Mouse (Mus musculus): Measurements from ENCODE around the gene Fam131b.

Fam131b gene

GRCm38 (mm10) chr6:42324482-42325267 is at the start of gene Fam131b:
Gene Fam131b (minus strand): TSS chr6:42324643.
- in situ Hi-C loops (cut with MboI, MseI), result loop anchor here (5.0 to 10.0 kb wide), 3 partner anchors 57 to 97 kb away; partner anchors contain the start of genes Casp2 (in 1 of the 2) and Tmem139 (in 1 of the 2)

DNA sequence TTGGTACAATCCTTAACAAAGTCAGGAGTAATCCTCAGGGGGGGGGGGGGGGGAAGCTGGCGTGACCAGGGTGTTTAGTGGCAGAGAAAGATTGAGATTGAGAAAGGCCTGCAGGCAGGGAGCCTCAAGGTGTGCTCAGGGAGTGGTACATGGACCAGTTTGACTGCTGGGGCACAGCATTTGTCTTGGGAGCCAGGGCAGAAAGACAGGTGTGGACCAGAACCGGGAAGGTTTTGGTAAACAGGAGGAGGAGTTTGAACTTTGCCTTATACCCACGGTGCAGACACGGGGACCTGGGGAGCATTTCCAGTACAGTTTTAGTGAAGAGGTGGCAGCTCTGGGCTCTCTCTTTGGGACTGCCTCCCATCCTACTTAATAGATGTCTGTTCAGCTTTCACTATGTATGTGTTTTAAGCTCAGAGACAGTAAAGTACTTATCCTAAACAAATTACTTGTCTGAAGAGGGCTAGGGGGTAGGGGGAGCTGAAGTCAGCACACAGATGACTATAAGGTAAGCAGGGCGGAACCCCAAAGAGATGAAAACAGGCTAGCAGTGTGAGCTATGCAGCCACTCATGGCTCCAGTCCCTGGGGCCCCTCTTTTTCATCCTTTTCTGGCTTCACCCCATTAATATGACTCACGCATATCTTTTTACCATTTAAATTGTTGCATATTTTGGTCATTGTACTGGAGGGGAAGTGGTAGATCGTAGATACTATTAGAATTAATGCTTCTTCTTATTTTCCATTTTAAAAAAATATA is 49.4 kb upstream of the Fam131b start:
- in situ Hi-C loops (cut with MboI, MseI), result loop anchor here in 1 of 2 experiments (25.0 kb wide), 1 partner anchor 1937 kb away; the partner anchor contains the start of genes E330009J07Rik and Wee2

- in situ Hi-C loops (cut with MboI, MseI), result loop anchor here in 1 of 2 experiments (25.0 kb wide), 1 partner anchor 1936 kb away; the partner anchor contains the start of genes E330009J07Rik and Wee2
These were observed 48.5 kb upstream of the Fam131b start, which contains the start of gene Epha1 for GRCm38 (mm10) chr6:42372816-42373547. Gene Epha1 (minus strand): TSS chr6:42373268.

DNA sequence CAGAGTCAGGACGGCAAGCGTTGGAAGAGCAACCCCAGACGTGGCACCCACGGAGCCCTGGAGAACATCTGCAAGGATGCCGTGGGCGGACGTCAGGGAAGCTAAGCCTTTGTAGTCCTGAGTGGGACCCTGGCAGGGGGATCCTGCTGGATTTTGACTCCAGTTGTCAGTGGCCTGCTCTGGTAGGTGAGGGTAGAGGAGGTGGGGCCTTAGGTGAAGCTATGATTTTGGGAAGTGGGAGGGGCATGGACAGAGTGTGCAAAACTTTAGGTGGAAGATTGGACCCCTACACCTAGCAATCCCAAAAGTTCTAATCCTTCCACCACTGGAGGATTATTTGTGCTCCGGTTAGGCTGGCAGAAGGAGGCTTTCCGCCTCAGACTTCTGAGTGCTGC is 48.0 kb upstream of the Fam131b start:
- in situ Hi-C loops (cut with MboI, MseI), result loop anchor here in 1 of 2 experiments (25.0 kb wide), 1 partner anchor 1935 kb away; the partner anchor contains the start of genes E330009J07Rik and Wee2

GRCm38 (mm10) chr6:42372001-42372400 is 47.6 kb upstream of the Fam131b start:
- in situ Hi-C loops (cut with MboI, MseI), result loop anchor here in 1 of 2 experiments (25.0 kb wide), 1 partner anchor 1935 kb away; the partner anchor contains the start of genes E330009J07Rik and Wee2

DNA sequence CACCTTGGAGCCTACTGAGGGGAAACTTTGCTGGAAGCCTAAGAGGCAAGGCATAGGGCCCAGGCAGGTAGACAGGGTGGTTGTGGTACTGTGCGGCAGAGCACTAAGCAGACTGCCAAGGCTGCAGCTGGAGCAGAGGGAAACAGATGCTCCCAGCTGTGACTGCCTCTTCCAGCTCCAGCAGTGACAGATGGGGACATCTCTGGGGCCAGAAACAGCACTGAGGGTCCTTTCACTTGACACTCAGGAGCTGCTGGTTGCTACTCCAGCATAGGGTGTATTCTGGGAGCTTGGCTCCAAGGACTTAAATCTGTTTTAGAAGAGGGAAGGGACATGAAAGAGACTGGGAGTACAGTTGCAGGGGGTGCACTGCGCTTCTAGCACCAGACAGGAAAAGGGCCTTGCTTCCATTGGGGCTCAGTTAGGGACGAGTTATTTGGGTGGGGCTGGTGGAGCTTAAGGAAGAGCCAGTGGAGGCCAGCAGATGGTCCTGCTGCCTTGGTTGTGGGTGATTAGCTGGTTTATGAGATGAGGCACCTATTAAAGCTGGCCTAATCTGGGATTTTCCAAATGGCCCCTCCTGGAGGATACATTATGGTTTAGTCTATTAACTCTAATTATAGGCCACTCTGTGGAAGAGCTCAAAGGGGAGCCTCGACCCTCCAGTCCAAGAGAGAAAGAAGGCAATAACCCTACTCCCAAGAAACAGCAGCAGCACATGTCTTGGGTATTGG is 46.4 kb upstream of the Fam131b start:
- in situ Hi-C loops (cut with MboI, MseI), result loop anchor here in 1 of 2 experiments (25.0 kb wide), 1 partner anchor 1933 kb away; the partner anchor contains the start of genes E330009J07Rik and Wee2

DNA sequence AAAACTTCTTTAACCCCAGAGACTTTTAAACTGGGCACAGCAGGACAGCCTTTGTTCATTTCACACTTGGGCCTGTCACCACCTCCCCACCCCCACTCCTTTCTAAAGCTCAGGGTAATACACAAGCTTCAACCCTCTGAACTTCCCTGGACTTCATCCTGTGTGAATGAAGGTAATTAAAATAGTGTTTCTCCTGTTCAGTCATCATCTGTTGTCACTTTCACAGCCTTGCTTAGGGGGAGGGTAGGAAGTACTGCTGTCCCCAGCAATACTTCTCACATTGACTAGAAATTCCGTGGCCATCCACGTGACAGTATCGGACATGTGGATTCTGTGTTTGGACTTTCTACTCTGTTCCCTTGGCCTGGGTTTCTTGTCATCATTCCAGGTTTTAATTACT is 45.4 kb upstream of the Fam131b start:
- in situ Hi-C loops (cut with MboI, MseI), result loop anchor here (10.0 to 25.0 kb wide), 2 partner anchors 645 to 1933 kb away; partner anchors contain the start of genes E330009J07Rik (in 1 of the 2) and Wee2 (in 1 of the 2)

- in situ Hi-C loops (cut with MboI, MseI), result loop anchor here (10.0 to 25.0 kb wide), 2 partner anchors 650 to 1928 kb away; partner anchors contain the start of genes E330009J07Rik (in 1 of the 2) and Wee2 (in 1 of the 2)
These were observed 40.8 kb upstream of the Fam131b start for GRCm38 (mm10) chr6:42365215-42365614.

DNA sequence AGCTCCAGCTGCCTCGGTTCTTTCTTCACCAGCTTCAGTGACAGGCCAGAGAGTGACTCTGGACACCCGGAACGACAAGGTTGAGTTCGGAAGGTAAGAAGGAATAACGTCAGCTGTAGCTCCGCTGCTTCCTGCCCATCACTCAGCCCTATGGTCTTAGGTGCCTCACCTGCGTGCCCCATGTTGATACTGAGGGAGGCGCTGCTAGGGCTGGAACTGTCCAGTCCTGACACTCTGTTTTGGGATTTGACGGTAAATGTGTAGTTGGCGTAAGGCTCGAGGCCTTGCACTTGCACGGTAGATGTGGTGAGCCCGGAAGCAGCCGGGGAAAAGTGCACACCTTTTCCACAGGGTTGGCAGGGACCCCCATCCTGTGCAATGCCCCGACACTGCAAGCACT is 40.2 kb upstream of the Fam131b start:
- in situ Hi-C loops (cut with MboI, MseI), result loop anchor here (10.0 to 25.0 kb wide), 2 partner anchors 650 to 1927 kb away; partner anchors contain the start of genes E330009J07Rik (in 1 of the 2) and Wee2 (in 1 of the 2)

GRCm38 (mm10) chr6:42364066-42364465 is 39.6 kb upstream of the Fam131b start:
- in situ Hi-C loops (cut with MboI, MseI), result loop anchor here (10.0 to 25.0 kb wide), 2 partner anchors 651 to 1927 kb away; partner anchors contain the start of genes E330009J07Rik (in 1 of the 2) and Wee2 (in 1 of the 2)

DNA sequence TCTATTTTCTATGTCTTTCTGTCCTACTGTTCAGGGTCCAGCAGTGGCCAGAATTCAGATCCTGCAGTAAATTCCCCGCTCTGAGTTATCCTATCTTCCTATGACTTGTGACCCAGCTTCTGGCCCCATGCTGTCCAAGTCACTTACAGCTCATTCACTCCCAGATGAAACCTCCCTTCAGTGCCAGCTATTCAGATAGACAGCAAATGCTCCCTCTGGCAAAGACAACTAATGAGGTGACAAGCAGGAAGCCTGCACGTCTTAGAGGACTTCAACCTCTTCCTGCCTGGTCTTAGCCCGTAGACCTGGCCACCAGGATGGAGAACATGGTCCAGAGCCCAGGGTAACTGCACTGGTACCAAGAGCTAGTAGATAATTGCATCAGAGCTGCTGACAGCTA is 38.5 kb upstream of the Fam131b start:
- in situ Hi-C loops (cut with MboI, MseI), result loop anchor here (10.0 to 25.0 kb wide), 2 partner anchors 652 to 1926 kb away; partner anchors contain the start of genes E330009J07Rik (in 1 of the 2) and Wee2 (in 1 of the 2)

GRCm38 (mm10) chr6:42362497-42362896 is 38.1 kb upstream of the Fam131b start:
- in situ Hi-C loops (cut with MboI, MseI), result loop anchor here (10.0 to 25.0 kb wide), 2 partner anchors 652 to 1925 kb away; partner anchors contain the start of genes E330009J07Rik (in 1 of the 2) and Wee2 (in 1 of the 2)

GRCm38 (mm10) chr6:42362074-42362473 is 37.6 kb upstream of the Fam131b start:
- in situ Hi-C loops (cut with MboI, MseI), result loop anchor here (10.0 to 25.0 kb wide), 2 partner anchors 653 to 1925 kb away; partner anchors contain the start of genes E330009J07Rik (in 1 of the 2) and Wee2 (in 1 of the 2)

GRCm38 (mm10) chr6:42361041-42361895 is 36.8 kb upstream of the Fam131b start:
- in situ Hi-C loops (cut with MboI, MseI), result loop anchor here (10.0 to 25.0 kb wide), 2 partner anchors 654 to 1924 kb away; partner anchors contain the start of genes E330009J07Rik (in 1 of the 2) and Wee2 (in 1 of the 2)

DNA sequence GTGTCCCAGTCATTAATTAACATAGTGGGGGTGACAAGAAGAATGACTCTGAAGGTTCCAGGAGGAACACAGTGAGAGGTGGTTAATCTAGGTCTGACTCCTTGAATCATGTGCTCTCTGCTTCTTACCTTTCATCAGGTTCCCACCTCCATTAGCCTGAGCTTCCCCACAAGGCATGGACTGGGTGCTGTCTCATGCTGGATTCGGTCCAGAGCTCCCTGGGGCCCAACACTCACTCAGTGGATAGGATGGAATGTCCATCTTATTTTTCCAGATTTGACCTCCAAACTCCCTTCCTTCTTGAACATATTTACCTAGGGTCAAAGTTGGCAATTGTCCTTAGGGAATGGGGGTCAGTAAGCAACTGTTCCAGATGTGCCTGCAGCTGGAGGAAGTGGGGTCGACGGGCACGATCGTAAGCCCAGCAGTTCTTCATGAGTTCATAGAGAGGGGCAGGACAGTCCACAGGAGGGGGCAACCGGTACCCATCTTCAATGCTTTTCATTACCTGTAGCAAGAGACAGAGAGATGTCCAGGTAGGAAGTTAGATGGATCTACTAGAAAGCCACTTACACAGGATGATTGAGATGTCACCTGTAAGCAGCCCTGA is 35.9 kb upstream of the Fam131b start:
- in situ Hi-C loops (cut with MboI, MseI), result loop anchor here (10.0 to 25.0 kb wide), 2 partner anchors 654 to 1923 kb away; partner anchors contain the start of genes E330009J07Rik (in 1 of the 2) and Wee2 (in 1 of the 2)

DNA sequence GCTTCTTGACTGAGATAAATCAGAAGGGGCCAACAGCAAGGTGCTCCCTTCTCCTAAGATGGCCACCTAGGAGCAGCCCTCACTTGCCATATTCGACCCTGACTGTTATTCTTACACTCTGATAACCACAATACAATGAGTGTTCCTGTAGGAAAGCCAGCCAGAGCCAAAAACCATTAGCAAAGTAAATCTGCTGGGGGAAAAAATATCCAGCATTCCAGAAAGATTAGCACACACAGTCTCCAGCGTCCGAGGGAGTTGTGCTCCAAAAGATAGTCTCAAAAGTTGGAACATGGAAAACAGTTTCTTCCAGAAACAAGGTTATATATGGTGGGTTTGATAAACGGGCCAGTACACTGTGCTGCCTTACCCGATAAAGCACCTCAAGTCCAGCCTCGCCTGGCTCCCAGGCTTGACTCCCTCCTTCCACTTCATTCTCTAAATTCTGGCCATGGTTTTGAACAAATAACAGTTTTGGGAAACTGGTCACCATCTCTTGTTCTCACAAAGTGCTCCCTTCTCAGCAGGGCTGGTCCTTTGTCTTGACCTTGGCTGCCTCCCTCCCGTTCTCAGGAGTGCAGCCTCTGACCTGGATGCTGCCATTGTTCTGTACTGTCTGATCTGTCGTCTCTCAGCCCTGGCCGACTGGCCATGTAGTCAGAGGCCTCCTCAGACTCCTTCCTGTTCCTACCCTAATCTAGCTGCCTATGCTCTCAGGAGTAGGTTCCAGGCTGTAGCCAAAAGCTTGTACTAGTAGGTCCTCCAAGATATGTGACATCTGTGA is 35.1 kb upstream of the Fam131b start:
- in situ Hi-C loops (cut with MboI, MseI), result loop anchor here (10.0 to 25.0 kb wide), 2 partner anchors 655 to 1922 kb away; partner anchors contain the start of genes E330009J07Rik (in 1 of the 2) and Wee2 (in 1 of the 2)

- in situ Hi-C loops (cut with MboI, MseI), result loop anchor here in 1 of 2 experiments (25.0 kb wide), 1 partner anchor 1922 kb away; the partner anchor contains the start of genes E330009J07Rik and Wee2
These were observed 34.5 kb upstream of the Fam131b start for GRCm38 (mm10) chr6:42358901-42359300.

Data from T-helper 17 cell (primary cell).